Mouse (Mus musculus): ENCODE data around the gene Clcn6. TPM values are rescaled to one million over a fixed set of nuclear protein-coding genes. Genes with fewer than 3 reads are reported as not detected.

The Clcn6 gene
- polyA plus RNA-seq, 1 experiment from 2014 or later, result 29.9 TPM

DNA sequence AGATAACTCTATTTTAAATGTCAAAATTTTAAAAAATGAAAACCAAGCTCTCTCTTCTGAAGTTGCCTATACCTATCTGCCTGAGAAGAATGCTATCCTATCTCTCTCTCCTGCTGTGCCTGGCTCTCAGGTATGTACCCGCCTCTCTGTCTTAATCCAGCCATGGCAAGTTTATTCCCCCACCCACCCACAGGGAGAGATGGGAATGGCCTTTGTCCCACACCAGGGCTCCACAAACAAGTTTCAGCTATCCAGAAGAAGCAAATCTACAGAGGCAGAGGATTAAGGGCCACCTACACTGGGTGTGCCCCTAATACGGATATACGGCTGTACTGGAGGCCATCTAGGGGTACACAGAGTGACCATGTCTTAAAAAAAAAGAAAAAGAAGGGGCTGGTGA, 3.2 kb downstream of the Clcn6 start:
- peaks cover 4% of the 10 kb centered on the region for H3K36me3 ChIP-seq (ENCODE audit: control insufficient read depth, insufficient read depth, low read length)

DNA sequence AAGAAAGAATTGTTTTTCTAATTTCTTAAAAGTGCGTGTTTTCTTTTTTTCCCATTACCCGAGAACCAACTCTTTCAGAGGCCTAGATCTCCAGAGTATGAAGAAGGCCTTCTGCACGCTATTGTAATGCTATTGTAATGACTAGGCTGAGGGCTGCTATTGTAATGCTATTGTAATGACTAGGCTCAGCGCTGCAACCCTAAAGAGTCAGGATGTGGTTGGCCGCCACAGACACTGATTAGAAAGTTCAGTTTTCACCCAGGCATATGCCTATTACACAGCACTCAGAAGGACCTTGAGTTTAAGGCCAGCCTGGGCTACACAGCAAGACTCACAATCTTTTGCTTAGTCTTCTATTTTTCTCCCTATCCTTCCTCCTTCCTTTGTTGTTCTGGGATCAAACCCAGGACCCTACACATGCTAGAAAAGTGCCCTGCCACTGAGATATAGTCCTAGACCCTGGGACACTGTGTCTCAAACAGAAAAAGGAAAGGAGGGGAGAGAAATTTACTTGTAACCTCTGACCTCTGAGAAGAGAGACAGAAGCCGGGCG, 4.7 kb downstream of the Clcn6 start:
- Histone ChIP-seq H3K9ac (ENCODE audit: low read depth, low read length) (no peak overlapping the region), H3K9me3 (ENCODE audit: control insufficient read depth, low read length) (no peaks in the 10 kb centered on the region), H3K27ac (ENCODE audit: low read depth, low read length) (no peak overlapping the region), H3K4me3 (ENCODE audit: low read length) (no peak overlapping the region), H3K27me3 (replicated peaks; ENCODE audit: control insufficient read depth, insufficient read depth, low read length) (no peaks in the 10 kb centered on the region), H3K36me3 (ENCODE audit: control insufficient read depth, insufficient read depth, low read length) (peaks cover 9% of the 10 kb centered on the region), H3K4me1 (ENCODE audit: control insufficient read depth, insufficient read depth, low read depth, low read length) (peaks cover 8% of the 10 kb centered on the region), H3K4me2 (ENCODE audit: low read length) (no peak overlapping the region)
- WGBS, result 66% methylated on average over 7 of the region's 7 CpGs
- no peak for ATAC-seq

More for the DNA sequence above, 3.2 kb downstream of the Clcn6 start:
- Histone ChIP-seq H3K9me3 (ENCODE audit: control insufficient read depth, low read length) (no peaks in the 10 kb centered on the region), H3K27me3 (replicated peaks; ENCODE audit: control insufficient read depth, insufficient read depth, low read length) (no peaks in the 10 kb centered on the region), H3K27ac (ENCODE audit: low read depth, low read length) (no peak overlapping the region), H3K4me2 (ENCODE audit: low read length) (no peak overlapping the region), H3K4me3 (ENCODE audit: low read length) (no peak overlapping the region), H3K9ac (ENCODE audit: low read depth, low read length) (no peak overlapping the region), H3K4me1 (ENCODE audit: control insufficient read depth, insufficient read depth, low read depth, low read length) (peaks cover 20% of the 10 kb centered on the region)
- no peak for ATAC-seq
- 85% methylated on average over 3 of the region's 3 CpGs for WGBS

- no peak overlapping the region for H3K27ac ChIP-seq (ENCODE audit: low read depth, low read length)
- no peaks in the 10 kb centered on the region for H3K4me1 ChIP-seq (ENCODE audit: control insufficient read depth, insufficient read depth, low read depth, low read length)
- H3K4me3 ChIP-seq (ENCODE audit: low read length), result no peak overlapping the region
- H3K27me3 ChIP-seq (replicated peaks; ENCODE audit: control insufficient read depth, insufficient read depth, low read length), result no peaks in the 10 kb centered on the region
- H3K9ac ChIP-seq (ENCODE audit: low read depth, low read length), result no peak overlapping the region
- no peak for ATAC-seq
- WGBS, result 86% methylated on average over 5 of the region's 5 CpGs
- H3K9me3 ChIP-seq (ENCODE audit: control insufficient read depth, low read length), result no peaks in the 10 kb centered on the region
- H3K4me2 ChIP-seq (ENCODE audit: low read length), result no peak overlapping the region
- peaks cover 23% of the 10 kb centered on the region for H3K36me3 ChIP-seq (ENCODE audit: control insufficient read depth, insufficient read depth, low read length)
Observed at GRCm38 (mm10) chr4:148030506-148030905, 8.1 kb downstream of the Clcn6 start.

- Histone ChIP-seq H3K4me2 (ENCODE audit: low read length) (no peak overlapping the region), H3K27me3 (replicated peaks; ENCODE audit: control insufficient read depth, insufficient read depth, low read length) (no peaks in the 10 kb centered on the region), H3K36me3 (ENCODE audit: control insufficient read depth, insufficient read depth, low read length) (peaks cover 30% of the 10 kb centered on the region), H3K4me1 (ENCODE audit: control insufficient read depth, insufficient read depth, low read depth, low read length) (no peaks in the 10 kb centered on the region), H3K4me3 (ENCODE audit: low read length) (no peak overlapping the region), H3K9me3 (ENCODE audit: control insufficient read depth, low read length) (no peaks in the 10 kb centered on the region), H3K27ac (ENCODE audit: low read depth, low read length) (no peak overlapping the region), H3K9ac (ENCODE audit: low read depth, low read length) (no peak overlapping the region)
- 96% methylated on average over 7 of the region's 7 CpGs for WGBS
- ATAC-seq, result no peak
Observed at GRCm38 (mm10) chr4:148029297-148029696, 9.3 kb downstream of the Clcn6 start.

GRCm38 (mm10) chr4:148024003-148024402, 14.6 kb downstream of the Clcn6 start:
- Histone ChIP-seq H3K27ac (ENCODE audit: low read depth, low read length) (no peak overlapping the region), H3K4me3 (ENCODE audit: low read length) (no peak overlapping the region), H3K4me1 (ENCODE audit: control insufficient read depth, insufficient read depth, low read depth, low read length) (peaks cover 3% of the 10 kb centered on the region; the same call in 1 of the 2 replicates), H3K27me3 (replicated peaks; ENCODE audit: control insufficient read depth, insufficient read depth, low read length) (no peaks in the 10 kb centered on the region), H3K9me3 (ENCODE audit: control insufficient read depth, low read length) (no peaks in the 10 kb centered on the region), H3K36me3 (ENCODE audit: control insufficient read depth, insufficient read depth, low read length) (peaks cover 59% of the 10 kb centered on the region), H3K4me2 (ENCODE audit: low read length) (no peak overlapping the region), H3K9ac (ENCODE audit: low read depth, low read length) (no peak overlapping the region)
- WGBS, result 92% methylated on average over 3 of the region's 3 CpGs
- ATAC-seq, result no peak

- H3K27me3 ChIP-seq (replicated peaks; ENCODE audit: control insufficient read depth, insufficient read depth, low read length), result no peaks in the 10 kb centered on the region
- no peak overlapping the region for H3K4me3 ChIP-seq (ENCODE audit: low read length)
- H3K27ac ChIP-seq (ENCODE audit: low read depth, low read length), result peak overlapping the region; percentile 39; the same call in 1 of the 2 replicates
- peaks cover 73% of the 10 kb centered on the region for H3K36me3 ChIP-seq (ENCODE audit: control insufficient read depth, insufficient read depth, low read length)
- no peak overlapping the region for H3K9ac ChIP-seq (ENCODE audit: low read depth, low read length)
- H3K9me3 ChIP-seq (ENCODE audit: control insufficient read depth, low read length), result no peaks in the 10 kb centered on the region
- H3K4me2 ChIP-seq (ENCODE audit: low read length), result no peak overlapping the region
- H3K4me1 ChIP-seq (ENCODE audit: control insufficient read depth, insufficient read depth, low read depth, low read length), result peaks cover 4% of the 10 kb centered on the region; the same call in 1 of the 2 replicates
- peak; percentile 77 for ATAC-seq
- 33% methylated on average over 2 of the region's 2 CpGs for WGBS
Observed at GRCm38 (mm10) chr4:148018410-148018809, 20.2 kb downstream of the Clcn6 start.

DNA sequence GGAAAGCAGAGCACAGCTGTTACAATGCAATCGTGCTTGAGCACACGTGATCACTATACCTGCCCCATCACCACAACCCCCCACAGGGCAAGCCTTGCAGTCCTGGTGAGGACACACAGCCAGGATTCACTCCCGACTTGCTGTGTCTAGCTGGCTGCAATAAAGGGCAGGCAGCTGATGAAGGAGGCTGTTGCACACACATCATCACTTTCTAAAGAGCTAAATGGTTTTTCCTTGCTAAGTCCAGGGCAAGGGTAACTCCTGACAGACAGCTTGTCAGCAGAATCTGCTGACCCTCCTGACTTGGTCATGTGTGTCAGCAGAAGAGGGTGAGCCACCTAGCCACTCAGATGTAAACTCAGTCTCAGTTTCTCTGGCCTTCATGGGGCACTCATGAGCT, 21.6 kb downstream of the Clcn6 start:
- Histone ChIP-seq H3K9ac (ENCODE audit: low read depth, low read length) (no peak overlapping the region), H3K27ac (ENCODE audit: low read depth, low read length) (no peak overlapping the region), H3K4me2 (ENCODE audit: low read length) (no peak overlapping the region), H3K4me3 (ENCODE audit: low read length) (no peak overlapping the region), H3K27me3 (replicated peaks; ENCODE audit: control insufficient read depth, insufficient read depth, low read length) (no peaks in the 10 kb centered on the region), H3K4me1 (ENCODE audit: control insufficient read depth, insufficient read depth, low read depth, low read length) (peaks cover 4% of the 10 kb centered on the region; the same call in 1 of the 2 replicates), H3K36me3 (ENCODE audit: control insufficient read depth, insufficient read depth, low read length) (peaks cover 76% of the 10 kb centered on the region), H3K9me3 (ENCODE audit: control insufficient read depth, low read length) (no peaks in the 10 kb centered on the region)
- 72% methylated on average over 3 of the region's 3 CpGs for WGBS
- ATAC-seq, result no peak

GRCm38 (mm10) chr4:148015418-148015817, 23.2 kb downstream of the Clcn6 start:
- 81% methylated on average over 10 of the region's 10 CpGs for WGBS
- H3K36me3 ChIP-seq (ENCODE audit: control insufficient read depth, insufficient read depth, low read length), result peaks cover 82% of the 10 kb centered on the region
- no peaks in the 10 kb centered on the region for H3K9me3 ChIP-seq (ENCODE audit: control insufficient read depth, low read length)
- no peak overlapping the region for H3K4me2 ChIP-seq (ENCODE audit: low read length)
- H3K4me1 ChIP-seq (ENCODE audit: control insufficient read depth, insufficient read depth, low read depth, low read length), result peaks cover 4% of the 10 kb centered on the region; the same call in 1 of the 2 replicates
- H3K27me3 ChIP-seq (replicated peaks; ENCODE audit: control insufficient read depth, insufficient read depth, low read length), result no peaks in the 10 kb centered on the region
- no peak for ATAC-seq
- H3K27ac ChIP-seq (ENCODE audit: low read depth, low read length), result no peak overlapping the region
- no peak overlapping the region for H3K9ac ChIP-seq (ENCODE audit: low read depth, low read length)
- no peak overlapping the region for H3K4me3 ChIP-seq (ENCODE audit: low read length)

- peaks cover 93% of the 10 kb centered on the region for H3K36me3 ChIP-seq (ENCODE audit: control insufficient read depth, insufficient read depth, low read length)
- no peak overlapping the region for H3K27ac ChIP-seq (ENCODE audit: low read depth, low read length)
- no peaks in the 10 kb centered on the region for H3K4me1 ChIP-seq (ENCODE audit: control insufficient read depth, insufficient read depth, low read depth, low read length)
- H3K4me2 ChIP-seq (ENCODE audit: low read length), result no peak overlapping the region
- WGBS, result 87% methylated on average over 4 of the region's 4 CpGs
- H3K9ac ChIP-seq (ENCODE audit: low read depth, low read length), result no peak overlapping the region
- H3K27me3 ChIP-seq (replicated peaks; ENCODE audit: control insufficient read depth, insufficient read depth, low read length), result no peaks in the 10 kb centered on the region
- no peak overlapping the region for H3K4me3 ChIP-seq (ENCODE audit: low read length)
- H3K9me3 ChIP-seq (ENCODE audit: control insufficient read depth, low read length), result no peaks in the 10 kb centered on the region
- ATAC-seq, result no peak
Observed at GRCm38 (mm10) chr4:148012216-148012615, 26.4 kb downstream of the Clcn6 start.

All from hindbrain, embryonic 16.5 days (tissue).